Mouse (Mus musculus): ENCODE measurements around the gene Map3k10. TPM values are rescaled to one million over a fixed set of nuclear protein-coding genes. Genes with fewer than 3 reads are reported as not detected.

Map3k10 gene
- 3.5 and 4.2 TPM in 2 replicates for polyA plus RNA-seq (2015; fragmentation: Nextera tagmentation; extraction: Ambion mirVana)

GRCm38 (mm10) chr7:27674522-27675221 lies at the start of gene Map3k10:
Gene Map3k10, minus strand, starts transcription at chr7:27674598.
- peaks cover 4% of the 10 kb centered on the region; the same call in 1 of the 2 replicates for H3K36me3 ChIP-seq (ENCODE audit: control insufficient read depth, insufficient read depth)

GRCm38 (mm10) chr7:27721951-27722350 lies 47.6 kb upstream of the Map3k10 start:
- no peaks in the 10 kb centered on the region for H3K27me3 ChIP-seq (ENCODE audit: control insufficient read depth, insufficient read depth, low read length)
- H3K36me3 ChIP-seq (ENCODE audit: control insufficient read depth, insufficient read depth) = no peaks in the 10 kb centered on the region
- no peak for ATAC-seq (replicated peaks; ENCODE audit: extremely low read depth, insufficient read depth, low FRiP score)
- no peak overlapping the region for H3K27ac ChIP-seq (ENCODE audit: low read length)
- H3K4me3 ChIP-seq (ENCODE audit: low read length) = no peak overlapping the region
- 86% methylated on average over 8 of the region's 8 CpGs for WGBS
- no peaks in the 10 kb centered on the region for H3K9me3 ChIP-seq (replicated peaks; ENCODE audit: control insufficient read depth, low read length)
- no peaks in the 10 kb centered on the region for H3K4me1 ChIP-seq (ENCODE audit: control insufficient read depth, insufficient read depth, low read length)
- H3K4me2 ChIP-seq (ENCODE audit: low read depth, low read length) = no peak overlapping the region
- no peak overlapping the region for H3K9ac ChIP-seq (ENCODE audit: low read length)

More at GRCm38 (mm10) chr7:27674522-27675221, at the start of gene Map3k10:
- Histone ChIP-seq H3K9ac (ENCODE audit: low read length) (peak within 1 kb of the TSS; percentile 82), H3K4me2 (ENCODE audit: low read depth, low read length) (peak within 1 kb of the TSS; percentile 99), H3K4me3 (ENCODE audit: low read length) (peak within 1 kb of the TSS; percentile 88), H3K4me1 (ENCODE audit: control insufficient read depth, insufficient read depth, low read length) (peaks cover 6% of the 10 kb centered on the region), H3K27me3 (ENCODE audit: control insufficient read depth, insufficient read depth, low read length) (no peaks in the 10 kb centered on the region), H3K9me3 (replicated peaks; ENCODE audit: control insufficient read depth, low read length) (no peaks in the 10 kb centered on the region), H3K27ac (ENCODE audit: low read length) (peak within 1 kb of the TSS; percentile 93)
- peak; percentile 96 for ATAC-seq (replicated peaks; ENCODE audit: extremely low read depth, insufficient read depth, low FRiP score)
- WGBS = under 1% methylated on average over 29 of the region's 31 CpGs

GRCm38 (mm10) chr7:27710402-27710801 lies 36.0 kb upstream of the Map3k10 start:
- Histone ChIP-seq H3K36me3 (ENCODE audit: control insufficient read depth, insufficient read depth) (no peaks in the 10 kb centered on the region), H3K9ac (ENCODE audit: low read length) (no peak overlapping the region), H3K27me3 (ENCODE audit: control insufficient read depth, insufficient read depth, low read length) (no peaks in the 10 kb centered on the region), H3K27ac (ENCODE audit: low read length) (no peak overlapping the region), H3K4me1 (ENCODE audit: control insufficient read depth, insufficient read depth, low read length) (no peaks in the 10 kb centered on the region), H3K9me3 (replicated peaks; ENCODE audit: control insufficient read depth, low read length) (peaks cover 6% of the 10 kb centered on the region), H3K4me3 (ENCODE audit: low read length) (no peak overlapping the region), H3K4me2 (ENCODE audit: low read depth, low read length) (no peak overlapping the region)
- no peak for ATAC-seq (replicated peaks; ENCODE audit: extremely low read depth, insufficient read depth, low FRiP score)
- 83% methylated on average over 7 of the region's 7 CpGs for WGBS

GRCm38 (mm10) chr7:27696711-27697110 lies 22.3 kb upstream of the Map3k10 start:
- no peaks in the 10 kb centered on the region for H3K4me1 ChIP-seq (ENCODE audit: control insufficient read depth, insufficient read depth, low read length)
- no peak overlapping the region for H3K27ac ChIP-seq (ENCODE audit: low read length)
- ATAC-seq (replicated peaks; ENCODE audit: extremely low read depth, insufficient read depth, low FRiP score) = no peak
- no peak overlapping the region for H3K4me2 ChIP-seq (ENCODE audit: low read depth, low read length)
- H3K9me3 ChIP-seq (replicated peaks; ENCODE audit: control insufficient read depth, low read length) = no peaks in the 10 kb centered on the region
- no peaks in the 10 kb centered on the region for H3K36me3 ChIP-seq (ENCODE audit: control insufficient read depth, insufficient read depth)
- 45% methylated on average over 3 of the region's 3 CpGs for WGBS
- H3K27me3 ChIP-seq (ENCODE audit: control insufficient read depth, insufficient read depth, low read length) = no peaks in the 10 kb centered on the region
- no peak overlapping the region for H3K4me3 ChIP-seq (ENCODE audit: low read length)
- no peak overlapping the region for H3K9ac ChIP-seq (ENCODE audit: low read length)

- no peak overlapping the region for H3K4me3 ChIP-seq (ENCODE audit: low read length)
- no peak overlapping the region for H3K9ac ChIP-seq (ENCODE audit: low read length)
- H3K4me2 ChIP-seq (ENCODE audit: low read depth, low read length) = no peak overlapping the region
- no peaks in the 10 kb centered on the region for H3K27me3 ChIP-seq (ENCODE audit: control insufficient read depth, insufficient read depth, low read length)
- H3K36me3 ChIP-seq (ENCODE audit: control insufficient read depth, insufficient read depth) = no peaks in the 10 kb centered on the region
- H3K27ac ChIP-seq (ENCODE audit: low read length) = no peak overlapping the region
- H3K9me3 ChIP-seq (replicated peaks; ENCODE audit: control insufficient read depth, low read length) = no peaks in the 10 kb centered on the region
- H3K4me1 ChIP-seq (ENCODE audit: control insufficient read depth, insufficient read depth, low read length) = peaks cover 4% of the 10 kb centered on the region
- 38% methylated on average over 5 of the region's 5 CpGs for WGBS
- ATAC-seq (replicated peaks; ENCODE audit: extremely low read depth, insufficient read depth, low FRiP score) = no peak
Measured at GRCm38 (mm10) chr7:27691076-27691475, 16.7 kb upstream of the Map3k10 start.

GRCm38 (mm10) chr7:27688815-27689612 lies 14.6 kb upstream of the Map3k10 start, which contains the start of gene Zfp607b:
Gene Zfp607b, plus strand, starts transcription at chr7:27689340.
- Histone ChIP-seq H3K9me3 (replicated peaks; ENCODE audit: control insufficient read depth, low read length) (no peaks in the 10 kb centered on the region), H3K4me3 (ENCODE audit: low read length) (peak within 1 kb of the TSS; percentile 58), H3K4me1 (ENCODE audit: control insufficient read depth, insufficient read depth, low read length) (peaks cover 4% of the 10 kb centered on the region), H3K9ac (ENCODE audit: low read length) (peak within 1 kb of the TSS; percentile 78), H3K4me2 (ENCODE audit: low read depth, low read length) (peak within 1 kb of the TSS; percentile 80), H3K27me3 (ENCODE audit: control insufficient read depth, insufficient read depth, low read length) (no peaks in the 10 kb centered on the region), H3K36me3 (ENCODE audit: control insufficient read depth, insufficient read depth) (no peaks in the 10 kb centered on the region), H3K27ac (ENCODE audit: low read length) (peak within 1 kb of the TSS; percentile 55; the same call in 1 of the 2 replicates)
- WGBS = under 1% methylated on average over 19 of the region's 19 CpGs
- ATAC-seq (replicated peaks; ENCODE audit: extremely low read depth, insufficient read depth, low FRiP score) = peak; percentile 97

GRCm38 (mm10) chr7:27688246-27688788 lies 13.9 kb upstream of the Map3k10 start:
- Histone ChIP-seq H3K36me3 (ENCODE audit: control insufficient read depth, insufficient read depth) (no peaks in the 10 kb centered on the region), H3K4me3 (ENCODE audit: low read length) (peak overlapping the region; percentile 58), H3K4me2 (ENCODE audit: low read depth, low read length) (peak overlapping the region; percentile 80), H3K27ac (ENCODE audit: low read length) (no peak overlapping the region), H3K4me1 (ENCODE audit: control insufficient read depth, insufficient read depth, low read length) (peaks cover 4% of the 10 kb centered on the region), H3K27me3 (ENCODE audit: control insufficient read depth, insufficient read depth, low read length) (0 out of 2 replicates have a peak, but pooled peaks cover 3% of the 10 kb centered on the region), H3K9ac (ENCODE audit: low read length) (peak overlapping the region; percentile 78), H3K9me3 (replicated peaks; ENCODE audit: control insufficient read depth, low read length) (no peaks in the 10 kb centered on the region)
- ATAC-seq (replicated peaks; ENCODE audit: extremely low read depth, insufficient read depth, low FRiP score) = no peak
- WGBS = 35% methylated on average over 14 of the region's 14 CpGs

- Histone ChIP-seq H3K4me1 (ENCODE audit: control insufficient read depth, insufficient read depth, low read length) (peaks cover 4% of the 10 kb centered on the region), H3K4me3 (ENCODE audit: low read length) (no peak overlapping the region), H3K9me3 (replicated peaks; ENCODE audit: control insufficient read depth, low read length) (no peaks in the 10 kb centered on the region), H3K36me3 (ENCODE audit: control insufficient read depth, insufficient read depth) (no peaks in the 10 kb centered on the region), H3K4me2 (ENCODE audit: low read depth, low read length) (no peak overlapping the region), H3K27ac (ENCODE audit: low read length) (no peak overlapping the region), H3K9ac (ENCODE audit: low read length) (no peak overlapping the region), H3K27me3 (ENCODE audit: control insufficient read depth, insufficient read depth, low read length) (0 out of 2 replicates have a peak, but pooled peaks cover 3% of the 10 kb centered on the region)
- ATAC-seq (replicated peaks; ENCODE audit: extremely low read depth, insufficient read depth, low FRiP score) = no peak
- WGBS = 69% methylated on average over 3 of the region's 3 CpGs
Measured at GRCm38 (mm10) chr7:27687836-27688235, 13.4 kb upstream of the Map3k10 start.
